Mouse (Mus musculus) CD8-positive naive resting alpha-beta T cell, adult 2 months (primary cell): ENCODE results near the gene Fyco1.

Experiments
- DNase-seq, 2 experiments: peaks; one replicate each; pipeline ENCODE4 v3.0.0; 2022; ENCODE audit warnings: low read depth in 2 of 2, low spot score in 2 of 2

Gene Fyco1

GRCm38 (mm10) chr9:123851713-123852448 lies at the start of gene Fyco1:
TSS of gene Fyco1 (minus strand) at chr9:123851899.
- DNase-seq: peak; percentile 90 to 93

- DNase-seq: peak; percentile 56 to 65
Measured at GRCm38 (mm10) chr9:123872049-123872448, 20.4 kb upstream of the Fyco1 start.

GRCm38 (mm10) chr9:123869167-123869784 lies 17.6 kb upstream of the Fyco1 start:
- DNase-seq: no peak

- no peak for DNase-seq
Measured at GRCm38 (mm10) chr9:123863641-123864040, 11.9 kb upstream of the Fyco1 start.

- DNase-seq: no peak
Measured at GRCm38 (mm10) chr9:123862895-123863616, 11.4 kb upstream of the Fyco1 start.

- no peak for DNase-seq
Measured at GRCm38 (mm10) chr9:123861929-123862328, 10.2 kb upstream of the Fyco1 start, which contains the start of gene Xcr1. TSS of gene Xcr1 (minus strand) at chr9:123862029.

- DNase-seq: no peak
Measured at GRCm38 (mm10) chr9:123856836-123857235, 5.1 kb upstream of the Fyco1 start.

- no peak for DNase-seq
Measured at GRCm38 (mm10) chr9:123852449-123853390, 1.0 kb upstream of the Fyco1 start.

- DNase-seq: peak; percentile 48 to 67
Measured at GRCm38 (mm10) chr9:123851062-123851712, 512 bp downstream of the Fyco1 start.

GRCm38 (mm10) chr9:123850705-123851061 lies 1.0 kb downstream of the Fyco1 start:
- DNase-seq: peak in 1 of 2 experiments; percentile 30

GRCm38 (mm10) chr9:123849976-123850695 lies 1.6 kb downstream of the Fyco1 start:
- DNase-seq: peak in 1 of 2 experiments; percentile 17

- no peak for DNase-seq
Measured at GRCm38 (mm10) chr9:123846490-123846889, 5.2 kb downstream of the Fyco1 start.

- peak; percentile 29 to 36 for DNase-seq
Measured at GRCm38 (mm10) chr9:123845120-123845519, 6.6 kb downstream of the Fyco1 start.

GRCm38 (mm10) chr9:123844468-123844867 lies 7.2 kb downstream of the Fyco1 start:
- no peak for DNase-seq

- DNase-seq: no peak
Measured at GRCm38 (mm10) chr9:123840243-123840642, 11.5 kb downstream of the Fyco1 start.

GRCm38 (mm10) chr9:123835851-123836250 lies 15.8 kb downstream of the Fyco1 start:
- DNase-seq: no peak

GRCm38 (mm10) chr9:123828916-123829315 lies 22.8 kb downstream of the Fyco1 start:
- DNase-seq: no peak

- no peak for DNase-seq
Measured at GRCm38 (mm10) chr9:123826631-123827030, 25.1 kb downstream of the Fyco1 start.

- no peak for DNase-seq
Measured at GRCm38 (mm10) chr9:123818601-123819000, 33.1 kb downstream of the Fyco1 start.

GRCm38 (mm10) chr9:123815996-123816395 lies 35.7 kb downstream of the Fyco1 start:
- no peak for DNase-seq
